Mouse (Mus musculus): ENCODE measurements around the gene Atrnl1. TPM values are rescaled to one million over a fixed set of nuclear protein-coding genes. Genes with fewer than 3 reads are reported as not detected.

Atrnl1 gene
- polyA plus RNA-seq (2014; fragmentation: Nextera tagmentation; extraction: Ambion mirVana): 10.4 and 11.6 TPM in 2 replicates

DNA sequence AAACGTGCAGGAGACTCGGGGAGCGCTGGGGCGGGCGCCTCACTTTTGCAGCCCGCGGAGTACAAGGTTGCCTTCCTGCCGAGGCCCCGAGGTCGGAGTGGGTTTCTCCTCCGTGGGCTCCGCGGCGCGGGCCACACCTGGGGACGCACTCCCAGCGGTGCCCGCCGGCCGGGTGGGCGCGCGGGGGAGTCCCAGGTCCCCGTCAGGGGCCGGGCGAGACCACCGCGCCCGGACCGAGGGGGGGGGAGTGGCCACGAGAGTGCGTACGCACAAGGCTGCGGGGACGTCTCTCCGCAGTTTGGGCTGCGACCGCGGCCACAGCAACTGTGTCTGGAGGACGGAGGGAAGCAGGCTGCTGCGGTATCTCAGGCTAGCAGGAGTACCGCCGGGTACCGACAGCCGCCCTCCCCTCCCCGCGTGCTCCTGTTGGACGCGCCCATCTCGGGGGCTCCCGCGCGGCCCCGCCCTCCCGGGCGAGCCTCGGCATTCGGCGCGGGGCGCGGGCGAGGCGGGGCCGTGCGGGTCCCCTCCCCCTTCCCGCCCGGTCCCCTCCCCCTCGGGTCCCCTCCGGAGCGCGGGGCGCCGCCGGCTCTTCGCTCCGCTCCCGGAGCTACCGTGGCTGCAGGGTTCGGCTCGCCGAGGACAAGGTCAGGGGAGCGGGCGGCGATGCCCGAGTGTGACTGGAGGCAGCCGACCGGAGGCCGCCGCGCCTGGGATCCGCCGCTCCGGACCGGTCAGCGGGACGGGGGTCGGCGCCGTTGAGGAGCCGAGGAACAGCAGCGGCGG lies at the start of gene Atrnl1:
Gene Atrnl1 (plus strand): TSS at position 559 of the 786 bp plus-strand sequence.
- H3K4me1 ChIP-seq (ENCODE audit: control insufficient read depth, insufficient read depth, low read length): peaks cover 21% of the 10 kb centered on the region
- peak within 1 kb of the TSS; percentile 97 for H3K4me2 ChIP-seq (ENCODE audit: low read length)
- peak within 1 kb of the TSS; percentile 93 for H3K4me3 ChIP-seq (replicated peaks; ENCODE audit: low read depth, low read length)
- peak within 1 kb of the TSS; percentile 86 for H3K9ac ChIP-seq (replicated peaks; ENCODE audit: low read length)
- H3K27me3 ChIP-seq (ENCODE audit: control insufficient read depth, insufficient read depth, low read length): no peaks in the 10 kb centered on the region
- ATAC-seq (ENCODE audit: low FRiP score, low TSS enrichment) (peak; percentile 93), DNase-seq (peak; percentile 97)
- peak within 1 kb of the TSS; percentile 99 for H3K27ac ChIP-seq (replicated peaks; ENCODE audit: low read depth, low read length)
- WGBS: under 1% methylated on average over 77 of the region's 103 CpGs
- H3K36me3 ChIP-seq (ENCODE audit: control insufficient read depth, insufficient read depth, low read length): no peaks in the 10 kb centered on the region
- no peaks in the 10 kb centered on the region for H3K9me3 ChIP-seq (ENCODE audit: control insufficient read depth, low read length)

DNA sequence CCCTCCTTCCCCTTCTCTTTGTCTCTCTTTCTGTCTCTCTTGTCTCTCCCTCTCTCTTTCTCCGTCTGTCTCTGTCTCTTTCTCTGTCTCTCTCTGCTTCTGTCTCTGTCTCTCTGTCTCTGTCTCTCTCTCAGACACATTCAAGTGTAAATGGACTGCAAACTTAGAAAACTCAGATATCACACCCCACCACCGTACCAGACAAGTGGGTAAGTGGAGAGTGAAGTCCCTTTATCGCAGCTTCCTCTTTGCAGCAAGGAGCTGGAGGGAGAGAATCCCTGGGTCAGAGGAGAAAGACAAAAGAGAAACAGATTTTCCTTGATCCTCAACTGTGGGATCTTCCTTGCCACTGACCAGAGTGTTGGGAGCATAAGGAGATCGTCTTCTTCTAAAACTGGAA lies 49.3 kb upstream of the Atrnl1 start:
- Histone ChIP-seq H3K4me3 (replicated peaks; ENCODE audit: low read depth, low read length) (no peak overlapping the region), H3K27me3 (ENCODE audit: control insufficient read depth, insufficient read depth, low read length) (no peaks in the 10 kb centered on the region), H3K36me3 (ENCODE audit: control insufficient read depth, insufficient read depth, low read length) (no peaks in the 10 kb centered on the region), H3K4me1 (ENCODE audit: control insufficient read depth, insufficient read depth, low read length) (peaks cover 12% of the 10 kb centered on the region; the same call in 1 of the 2 replicates), H3K9ac (replicated peaks; ENCODE audit: low read length) (no peak overlapping the region), H3K9me3 (ENCODE audit: control insufficient read depth, low read length) (no peaks in the 10 kb centered on the region), H3K27ac (replicated peaks; ENCODE audit: low read depth, low read length) (no peak overlapping the region), H3K4me2 (ENCODE audit: low read length) (no peak overlapping the region)
- WGBS: 77% methylated on average over 4 of the region's 4 CpGs
- ATAC-seq (ENCODE audit: low FRiP score, low TSS enrichment): no peak
- no peak for DNase-seq

DNA sequence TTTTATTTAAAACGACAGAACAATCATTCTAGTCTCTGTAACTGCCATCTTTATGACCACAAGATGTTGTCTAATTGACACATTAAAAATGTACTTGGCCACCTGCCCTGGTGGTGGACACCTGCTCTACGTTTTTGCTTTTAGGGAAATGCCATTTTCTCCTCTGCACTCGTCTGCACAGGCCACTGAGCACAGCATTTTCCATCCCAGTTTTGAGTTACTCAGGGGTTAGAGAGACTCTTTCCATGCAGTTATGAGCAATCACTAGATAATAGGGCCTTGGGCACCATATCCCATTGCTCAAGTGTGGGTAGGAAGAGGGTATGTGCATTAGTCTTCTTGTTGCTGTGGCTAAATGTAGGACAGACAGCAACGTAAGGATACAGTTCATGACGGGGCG lies 41.8 kb upstream of the Atrnl1 start:
- H3K9me3 ChIP-seq (ENCODE audit: control insufficient read depth, low read length): no peaks in the 10 kb centered on the region
- 86% methylated on average over 6 of the region's 6 CpGs for WGBS
- H3K4me3 ChIP-seq (replicated peaks; ENCODE audit: low read depth, low read length): no peak overlapping the region
- 0 out of 2 replicates have a peak, but pooled peaks cover 8% of the 10 kb centered on the region for H3K4me1 ChIP-seq (ENCODE audit: control insufficient read depth, insufficient read depth, low read length)
- H3K27me3 ChIP-seq (ENCODE audit: control insufficient read depth, insufficient read depth, low read length): no peaks in the 10 kb centered on the region
- no peak for ATAC-seq (ENCODE audit: low FRiP score, low TSS enrichment)
- H3K27ac ChIP-seq (replicated peaks; ENCODE audit: low read depth, low read length): no peak overlapping the region
- no peak for DNase-seq
- H3K9ac ChIP-seq (replicated peaks; ENCODE audit: low read length): no peak overlapping the region
- no peak overlapping the region for H3K4me2 ChIP-seq (ENCODE audit: low read length)
- H3K36me3 ChIP-seq (ENCODE audit: control insufficient read depth, insufficient read depth, low read length): no peaks in the 10 kb centered on the region

DNA sequence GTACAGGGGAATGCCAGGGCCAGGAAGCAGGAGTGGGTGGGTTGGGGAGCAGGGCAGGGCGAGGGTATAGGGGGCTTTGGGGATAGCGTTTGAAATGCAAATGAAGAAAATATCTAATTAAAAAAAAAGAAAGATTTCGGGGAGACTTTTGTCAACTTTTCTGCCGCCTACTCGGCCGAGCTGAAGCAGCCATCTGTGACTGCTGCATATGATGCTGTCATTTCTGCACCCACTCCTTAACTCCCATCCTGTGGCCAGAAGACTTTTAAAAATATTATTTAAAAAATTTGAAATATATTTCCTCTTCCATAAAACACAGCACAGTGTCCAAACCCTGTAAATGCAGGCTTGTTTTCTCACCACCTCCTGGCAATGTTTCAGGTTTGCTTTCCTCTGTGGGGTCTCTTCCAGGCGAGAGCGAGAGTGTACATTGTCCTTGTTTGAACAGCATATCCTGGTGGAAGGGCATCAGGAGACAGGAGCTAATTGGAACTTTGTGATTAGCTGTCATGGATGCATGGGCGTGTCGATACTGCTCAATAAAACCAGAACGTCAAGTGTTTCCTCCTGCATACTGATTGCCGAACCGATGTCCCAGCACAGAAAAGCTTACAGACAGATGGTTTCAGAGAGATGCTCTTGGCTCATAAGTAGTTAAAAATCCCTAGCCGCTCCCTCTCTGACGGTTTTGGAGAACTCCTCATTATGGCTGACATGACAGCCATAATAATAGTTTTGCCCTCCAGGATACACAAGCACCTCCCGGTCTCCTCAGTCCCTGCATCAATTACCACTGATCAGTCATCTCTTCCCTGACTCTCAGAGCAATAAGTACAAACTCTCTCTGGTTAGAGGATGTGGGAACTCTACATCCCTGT lies 38.2 kb upstream of the Atrnl1 start:
- no peaks in the 10 kb centered on the region for H3K9me3 ChIP-seq (ENCODE audit: control insufficient read depth, low read length)
- H3K36me3 ChIP-seq (ENCODE audit: control insufficient read depth, insufficient read depth, low read length): no peaks in the 10 kb centered on the region
- no peak overlapping the region for H3K4me2 ChIP-seq (ENCODE audit: low read length)
- H3K27me3 ChIP-seq (ENCODE audit: control insufficient read depth, insufficient read depth, low read length): no peaks in the 10 kb centered on the region
- 46% methylated on average over 16 of the region's 16 CpGs for WGBS
- H3K9ac ChIP-seq (replicated peaks; ENCODE audit: low read length): no peak overlapping the region
- DNase-seq: peak; percentile 64
- H3K27ac ChIP-seq (replicated peaks; ENCODE audit: low read depth, low read length): peak overlapping the region; percentile 20; the same call in 1 of the 2 replicates
- no peak overlapping the region for H3K4me3 ChIP-seq (replicated peaks; ENCODE audit: low read depth, low read length)
- ATAC-seq (ENCODE audit: low FRiP score, low TSS enrichment): peak; percentile 37; the same call in 1 of the 2 replicates
- H3K4me1 ChIP-seq (ENCODE audit: control insufficient read depth, insufficient read depth, low read length): peaks cover 25% of the 10 kb centered on the region

DNA sequence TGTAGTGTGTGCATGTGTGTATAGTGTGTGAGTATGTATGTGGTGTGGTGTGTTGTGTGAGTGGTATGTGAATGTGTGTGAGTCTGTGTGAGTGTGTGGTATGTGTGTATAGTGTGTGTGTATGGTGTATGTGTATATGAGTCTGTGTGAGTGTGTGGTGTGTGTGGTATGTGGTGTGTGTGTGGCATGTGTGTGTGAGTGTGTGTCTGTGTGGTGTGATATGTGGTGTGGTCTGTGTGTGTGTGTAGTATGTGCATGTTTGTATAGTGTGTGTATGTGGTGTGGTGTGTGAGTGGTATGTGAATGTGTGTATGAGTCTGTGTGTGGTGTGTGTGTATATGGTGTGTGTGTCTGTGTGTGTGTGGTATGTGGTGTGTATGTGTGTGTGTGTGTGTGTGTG lies 37.4 kb upstream of the Atrnl1 start:
- Histone ChIP-seq H3K4me3 (replicated peaks; ENCODE audit: low read depth, low read length) (no peak overlapping the region), H3K27ac (replicated peaks; ENCODE audit: low read depth, low read length) (0 out of 2 replicates have a peak overlapping the region, but pooled peaks have one; percentile 20), H3K9ac (replicated peaks; ENCODE audit: low read length) (no peak overlapping the region), H3K27me3 (ENCODE audit: control insufficient read depth, insufficient read depth, low read length) (no peaks in the 10 kb centered on the region), H3K4me1 (ENCODE audit: control insufficient read depth, insufficient read depth, low read length) (peaks cover 25% of the 10 kb centered on the region), H3K36me3 (ENCODE audit: control insufficient read depth, insufficient read depth, low read length) (no peaks in the 10 kb centered on the region), H3K4me2 (ENCODE audit: low read length) (no peak overlapping the region), H3K9me3 (ENCODE audit: control insufficient read depth, low read length) (no peaks in the 10 kb centered on the region)
- ATAC-seq (ENCODE audit: low FRiP score, low TSS enrichment) (no peak), DNase-seq (no peak)

DNA sequence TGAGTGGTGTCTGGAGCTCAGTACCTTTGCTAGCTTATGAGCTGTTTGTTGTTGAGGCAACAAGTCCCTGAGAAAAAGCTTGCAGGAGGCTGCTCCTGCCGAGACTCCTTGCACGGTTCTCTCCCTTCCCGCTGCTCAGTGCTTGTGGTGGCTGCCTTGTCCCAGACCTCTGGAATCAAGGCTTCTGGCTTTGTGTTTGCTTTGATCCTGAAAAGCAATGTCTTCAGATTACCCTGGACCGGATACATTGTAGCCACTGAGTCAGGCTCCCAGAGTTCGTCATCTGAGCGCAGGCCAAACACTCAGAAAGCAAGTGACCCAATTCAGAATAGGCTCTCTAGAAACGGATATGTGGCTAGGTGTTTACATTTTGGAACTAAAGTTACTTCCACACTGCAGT lies 35.8 kb upstream of the Atrnl1 start:
- no peaks in the 10 kb centered on the region for H3K36me3 ChIP-seq (ENCODE audit: control insufficient read depth, insufficient read depth, low read length)
- H3K27me3 ChIP-seq (ENCODE audit: control insufficient read depth, insufficient read depth, low read length): no peaks in the 10 kb centered on the region
- ATAC-seq (ENCODE audit: low FRiP score, low TSS enrichment) (no peak), DNase-seq (no peak)
- H3K4me1 ChIP-seq (ENCODE audit: control insufficient read depth, insufficient read depth, low read length): peaks cover 25% of the 10 kb centered on the region
- H3K9me3 ChIP-seq (ENCODE audit: control insufficient read depth, low read length): no peaks in the 10 kb centered on the region
- no peak overlapping the region for H3K4me3 ChIP-seq (replicated peaks; ENCODE audit: low read depth, low read length)
- H3K4me2 ChIP-seq (ENCODE audit: low read length): no peak overlapping the region
- WGBS: 83% methylated on average over 7 of the region's 7 CpGs
- H3K27ac ChIP-seq (replicated peaks; ENCODE audit: low read depth, low read length): no peak overlapping the region
- no peak overlapping the region for H3K9ac ChIP-seq (replicated peaks; ENCODE audit: low read length)

DNA sequence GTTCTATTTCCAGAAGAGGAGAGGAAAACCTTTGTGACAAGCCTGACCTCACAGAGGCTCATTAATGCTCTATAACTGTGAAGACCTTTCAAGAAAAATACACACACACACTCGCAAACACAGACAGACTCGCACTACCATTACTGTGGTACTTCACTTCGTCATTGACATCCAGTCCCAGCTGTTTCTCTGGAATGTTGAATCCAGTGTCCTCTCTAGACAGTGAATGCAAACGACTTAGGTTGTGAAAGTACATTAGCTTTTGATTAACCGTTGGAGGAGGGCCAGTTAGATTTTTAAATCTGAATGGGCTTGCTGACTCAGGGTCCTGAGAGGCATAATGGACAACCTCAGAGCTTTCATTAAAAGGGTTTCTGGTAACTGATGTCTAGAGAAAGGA lies 34.0 kb upstream of the Atrnl1 start:
- DNase-seq: peak; percentile 46
- H3K27ac ChIP-seq (replicated peaks; ENCODE audit: low read depth, low read length): peak overlapping the region; percentile 47

DNA sequence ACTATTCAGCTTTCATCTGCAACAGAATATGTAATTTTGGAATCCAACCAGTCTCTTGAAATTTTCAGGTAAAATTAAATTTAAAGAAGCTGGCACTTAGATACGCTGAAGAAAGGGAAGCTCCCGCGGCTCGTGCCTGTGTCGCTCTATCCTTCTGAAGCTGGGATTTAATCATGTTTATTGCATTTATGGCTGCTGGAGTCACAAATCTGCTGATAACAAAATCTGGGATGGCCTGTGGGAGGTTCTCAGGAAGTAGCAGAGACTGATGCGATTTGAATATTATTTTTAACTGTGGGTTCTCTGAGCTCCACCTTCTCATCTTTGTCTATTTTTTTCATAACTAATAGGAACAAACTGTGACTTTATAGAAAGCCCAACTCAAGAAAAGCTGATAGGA lies 33.6 kb upstream of the Atrnl1 start:
- Histone ChIP-seq H3K4me2 (ENCODE audit: low read length) (no peak overlapping the region), H3K27ac (replicated peaks; ENCODE audit: low read depth, low read length) (peak overlapping the region; percentile 47), H3K4me1 (ENCODE audit: control insufficient read depth, insufficient read depth, low read length) (peaks cover 25% of the 10 kb centered on the region), H3K9ac (replicated peaks; ENCODE audit: low read length) (no peak overlapping the region), H3K4me3 (replicated peaks; ENCODE audit: low read depth, low read length) (no peak overlapping the region), H3K9me3 (ENCODE audit: control insufficient read depth, low read length) (no peaks in the 10 kb centered on the region), H3K36me3 (ENCODE audit: control insufficient read depth, insufficient read depth, low read length) (no peaks in the 10 kb centered on the region), H3K27me3 (ENCODE audit: control insufficient read depth, insufficient read depth, low read length) (no peaks in the 10 kb centered on the region)
- ATAC-seq (ENCODE audit: low FRiP score, low TSS enrichment) (no peak), DNase-seq (no peak)
- 58% methylated on average over 6 of the region's 6 CpGs for WGBS

More for the DNA sequence above, 34.0 kb upstream of the Atrnl1 start:
- no peak for ATAC-seq (ENCODE audit: low FRiP score, low TSS enrichment)
- no peak overlapping the region for H3K4me3 ChIP-seq (replicated peaks; ENCODE audit: low read depth, low read length)
- WGBS: 17% methylated on average over 5 of the region's 5 CpGs
- no peaks in the 10 kb centered on the region for H3K27me3 ChIP-seq (ENCODE audit: control insufficient read depth, insufficient read depth, low read length)
- no peak overlapping the region for H3K9ac ChIP-seq (replicated peaks; ENCODE audit: low read length)
- H3K4me1 ChIP-seq (ENCODE audit: control insufficient read depth, insufficient read depth, low read length): peaks cover 25% of the 10 kb centered on the region
- H3K36me3 ChIP-seq (ENCODE audit: control insufficient read depth, insufficient read depth, low read length): no peaks in the 10 kb centered on the region
- H3K4me2 ChIP-seq (ENCODE audit: low read length): no peak overlapping the region
- no peaks in the 10 kb centered on the region for H3K9me3 ChIP-seq (ENCODE audit: control insufficient read depth, low read length)
